Mouse (Mus musculus) intestine, embryonic 15.5 days (tissue): ENCODE measurements at regions not wholly inside any gene's neighbourhood (a gene's known extent, or its start where the extent isn't known, plus 50 kb on each side); places are given as distances from the start of the nearest gene placed in this dataset.
"Not testable (repeated sequence)": the region's sequence is repeated elsewhere in the genome, so short reads cannot be mapped to it uniquely, and the experiment has no call there.

ENCODE experiments used
- ATAC-seq: fragments of 200-750 bp; cut with Nextera tagmentation; 2 replicates; pipeline ENCODE4 v1.8.0; 2017; ENCODE audit warnings: moderate TSS enrichment, moderate library complexity
- H3K27ac ChIP-seq: fragments of 300-500 bp; sonication (generic); 2 replicates; pipeline ENCODE4 v1.5.1; 2015; ENCODE audit warnings: mild to moderate bottlenecking, inconsistent platforms
- H3K27me3 ChIP-seq: fragments of 300-500 bp; sonication (generic); replicated peaks from 2 replicates; pipeline ENCODE4 v1.6.1; 2015; ENCODE audit warnings: inconsistent platforms
- H3K36me3 ChIP-seq: fragments of 300-500 bp; sonication (generic); 2 replicates; pipeline ENCODE4 v1.6.1; 2015; ENCODE audit warnings: inconsistent platforms
- H3K4me1 ChIP-seq: fragments of 300-500 bp; sonication (generic); replicated peaks from 2 replicates; pipeline ENCODE4 v1.6.1; 2015; ENCODE audit warnings: inconsistent platforms
- H3K4me2 ChIP-seq: fragments of 300-500 bp; sonication (generic); replicated peaks from 2 replicates; pipeline ENCODE4 v1.6.1; 2015; ENCODE audit warnings: mild to moderate bottlenecking, inconsistent platforms
- H3K4me3 ChIP-seq: fragments of 300-500 bp; sonication (generic); replicated peaks from 2 replicates; pipeline ENCODE4 v1.5.1; 2015; ENCODE audit warnings: inconsistent platforms
- H3K9ac ChIP-seq: fragments of 300-500 bp; sonication (generic); 2 replicates; pipeline ENCODE4 v1.6.1; 2015; ENCODE audit warnings: inconsistent platforms
- H3K9me3 ChIP-seq: fragments of 300-500 bp; sonication (generic); 2 replicates; pipeline ENCODE4 v1.6.1; 2016; ENCODE audit warnings: inconsistent platforms
- WGBS: fragments of 180-500 bp; shearing (Covaris S2); methylation state at CpG from one replicate; pipeline ENCODE4 v1.1.7; 2015; 5-methylcytosine and 5-hydroxymethylcytosine counted together

DNA sequence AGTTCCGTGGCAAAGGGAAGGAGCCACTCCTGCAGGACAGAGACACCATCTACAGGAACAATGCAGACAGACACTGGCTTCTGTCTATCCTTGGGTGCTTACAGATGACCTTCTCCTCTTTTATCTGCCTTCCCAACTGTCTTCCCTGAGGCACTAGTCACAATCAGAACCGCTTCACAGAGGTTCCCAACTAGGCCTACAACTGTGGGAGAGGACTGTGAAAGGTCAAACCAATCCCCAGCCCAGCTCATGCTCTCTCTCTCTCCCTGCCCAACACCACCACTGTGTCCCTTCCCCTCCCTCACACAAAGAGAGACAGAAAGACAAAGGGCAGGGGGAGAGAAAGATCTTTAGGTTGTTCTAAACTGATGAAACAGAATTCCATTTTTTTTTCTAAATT is 61.3 kb downstream of the Tmem17 start:
- Histone ChIP-seq H3K4me3 (no peak overlapping the region), H3K9ac (no peak overlapping the region), H3K9me3 (no peaks in the 10 kb centered on the region), H3K36me3 (no peaks in the 10 kb centered on the region), H3K4me1 (no peaks in the 10 kb centered on the region), H3K4me2 (no peak overlapping the region), H3K27me3 (no peaks in the 10 kb centered on the region), H3K27ac (no peak overlapping the region)
- WGBS: 63% methylated on average over 2 of the region's 2 CpGs
- ATAC-seq: no peak

DNA sequence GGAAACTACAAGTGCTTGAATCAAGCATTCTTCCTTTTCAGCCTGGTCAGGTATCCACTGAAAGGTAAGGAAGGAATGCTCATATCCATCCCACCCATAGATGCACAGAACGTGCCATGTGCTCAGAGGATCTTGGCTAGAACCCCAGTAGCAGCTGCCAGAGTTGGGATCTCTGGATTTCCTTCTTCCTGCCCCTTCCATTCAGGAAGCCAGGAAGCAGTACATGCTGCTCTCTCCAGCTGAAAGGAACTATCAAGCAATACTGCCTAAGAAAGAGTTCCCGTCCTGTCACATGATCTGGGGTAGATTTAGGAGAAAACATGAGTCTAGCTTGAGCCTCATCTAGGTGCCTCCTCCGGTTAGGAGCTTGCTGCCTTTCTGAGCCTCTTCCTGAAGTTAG is 61.9 kb downstream of the Tmem17 start:
- Histone ChIP-seq H3K9ac (no peak overlapping the region), H3K27me3 (no peaks in the 10 kb centered on the region), H3K4me3 (no peak overlapping the region), H3K4me2 (no peak overlapping the region), H3K27ac (no peak overlapping the region), H3K36me3 (no peaks in the 10 kb centered on the region), H3K9me3 (no peaks in the 10 kb centered on the region), H3K4me1 (no peaks in the 10 kb centered on the region)
- 72% methylated on average over 3 of the region's 3 CpGs for WGBS
- ATAC-seq: no peak

- H3K4me3 ChIP-seq: no peak overlapping the region
- H3K27me3 ChIP-seq: no peaks in the 10 kb centered on the region
- 85% methylated on average over 2 of the region's 2 CpGs for WGBS
- H3K9me3 ChIP-seq: no peaks in the 10 kb centered on the region
- no peak overlapping the region for H3K4me2 ChIP-seq
- ATAC-seq: no peak
- no peaks in the 10 kb centered on the region for H3K4me1 ChIP-seq
- H3K9ac ChIP-seq: no peak overlapping the region
- no peak overlapping the region for H3K27ac ChIP-seq
- H3K36me3 ChIP-seq: no peaks in the 10 kb centered on the region
Measured at GRCm38 (mm10) chr11:22574506-22574905, 62.6 kb downstream of the Tmem17 start.

DNA sequence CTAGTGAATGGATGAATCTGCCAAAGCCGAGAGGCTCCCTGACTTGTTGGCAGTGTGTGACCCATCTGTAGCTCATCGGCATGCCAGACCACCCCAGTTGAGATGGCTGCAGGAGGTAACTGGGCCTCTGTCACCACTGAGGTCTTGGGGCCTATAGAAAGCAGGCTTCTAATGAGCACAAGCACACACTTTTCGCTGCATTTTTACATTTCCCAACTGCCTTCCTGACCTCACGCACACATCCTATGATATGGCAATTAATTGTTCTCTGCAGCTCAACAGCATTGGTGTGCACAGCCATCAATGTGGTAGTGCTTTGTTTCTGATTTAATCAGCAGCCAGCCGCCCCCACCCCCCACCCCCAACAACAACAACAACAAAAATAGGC is 72.2 kb downstream of the Tmem17 start:
- 32% methylated on average over 5 of the region's 5 CpGs for WGBS
- no peaks in the 10 kb centered on the region for H3K9me3 ChIP-seq
- ATAC-seq: peak; percentile 66
- H3K4me1 ChIP-seq: peaks cover 21% of the 10 kb centered on the region
- H3K9ac ChIP-seq: no peak overlapping the region
- no peaks in the 10 kb centered on the region for H3K27me3 ChIP-seq
- peak overlapping the region; percentile 71 for H3K27ac ChIP-seq
- no peaks in the 10 kb centered on the region for H3K36me3 ChIP-seq
- peak overlapping the region; percentile 44 for H3K4me2 ChIP-seq
- H3K4me3 ChIP-seq: no peak overlapping the region

- no peaks in the 10 kb centered on the region for H3K27me3 ChIP-seq
- peak; percentile 76 for ATAC-seq
- H3K9me3 ChIP-seq: no peaks in the 10 kb centered on the region
- H3K27ac ChIP-seq: peak overlapping the region; percentile 71
- H3K9ac ChIP-seq: peak overlapping the region; percentile 17; the same call in 1 of the 2 replicates
- H3K36me3 ChIP-seq: no peaks in the 10 kb centered on the region
- no peak overlapping the region for H3K4me3 ChIP-seq
- H3K4me1 ChIP-seq: peaks cover 21% of the 10 kb centered on the region
- H3K4me2 ChIP-seq: peak overlapping the region; percentile 44
- WGBS: 17% methylated on average over 14 of the region's 14 CpGs
Measured at GRCm38 (mm10) chr11:22584488-22585158, 72.7 kb downstream of the Tmem17 start.

GRCm38 (mm10) chr11:22587691-22588241 is 75.9 kb downstream of the Tmem17 start:
- ATAC-seq: peak; percentile 53
- Histone ChIP-seq H3K4me3 (no peak overlapping the region), H3K27ac (peak overlapping the region; percentile 74), H3K4me1 (peaks cover 21% of the 10 kb centered on the region), H3K36me3 (no peaks in the 10 kb centered on the region), H3K9ac (no peak overlapping the region), H3K4me2 (no peak overlapping the region), H3K9me3 (no peaks in the 10 kb centered on the region), H3K27me3 (no peaks in the 10 kb centered on the region)
- 40% methylated on average over 7 of the region's 7 CpGs for WGBS

DNA sequence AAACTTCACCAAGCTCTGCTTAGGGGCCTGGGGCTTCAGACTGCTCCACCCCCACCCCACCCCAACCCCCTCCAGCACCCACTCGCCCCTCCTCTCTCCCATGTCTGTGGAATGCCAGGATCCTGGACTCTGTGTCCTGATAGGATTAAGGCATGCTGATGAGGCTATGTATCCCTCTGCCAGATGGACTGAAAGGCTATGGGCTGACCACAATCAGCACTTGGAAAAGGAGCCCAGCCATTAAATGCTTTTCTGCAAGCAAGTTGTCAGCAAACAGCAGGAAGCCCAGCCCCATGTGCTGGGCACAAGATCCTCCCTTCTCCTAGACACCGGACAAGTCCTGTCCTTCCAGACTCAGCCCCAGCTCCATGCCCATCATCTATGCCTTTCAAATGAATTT is 76.7 kb downstream of the Tmem17 start:
- no peak overlapping the region for H3K4me2 ChIP-seq
- no peaks in the 10 kb centered on the region for H3K27me3 ChIP-seq
- H3K9me3 ChIP-seq: no peaks in the 10 kb centered on the region
- no peak overlapping the region for H3K4me3 ChIP-seq
- H3K27ac ChIP-seq: peak overlapping the region; percentile 74
- H3K4me1 ChIP-seq: peaks cover 21% of the 10 kb centered on the region
- ATAC-seq: no peak
- no peak overlapping the region for H3K9ac ChIP-seq
- H3K36me3 ChIP-seq: no peaks in the 10 kb centered on the region
- 53% methylated on average over 2 of the region's 2 CpGs for WGBS

GRCm38 (mm10) chr11:22589901-22590300 is 78.0 kb downstream of the Tmem17 start:
- no peaks in the 10 kb centered on the region for H3K27me3 ChIP-seq
- 60% methylated on average over 2 of the region's 2 CpGs for WGBS
- ATAC-seq: no peak

GRCm38 (mm10) chr11:22591050-22591449 is 79.2 kb downstream of the Tmem17 start:
- not testable (repeated sequence) for H3K27ac ChIP-seq, H3K4me2 ChIP-seq, H3K27me3 ChIP-seq, ATAC-seq, H3K9me3 ChIP-seq, H3K4me3 ChIP-seq, H3K9ac ChIP-seq, H3K36me3 ChIP-seq
- WGBS: 88% methylated on average over 14 of the region's 14 CpGs
- peaks cover 15% of the 10 kb centered on the region for H3K4me1 ChIP-seq

More at GRCm38 (mm10) chr11:22589901-22590300, 78.0 kb downstream of the Tmem17 start:
- Histone ChIP-seq H3K36me3 (no peaks in the 10 kb centered on the region), H3K9me3 (no peaks in the 10 kb centered on the region), H3K4me1 (peaks cover 16% of the 10 kb centered on the region), H3K4me2 (no peak overlapping the region), H3K9ac (no peak overlapping the region), H3K27ac (no peak overlapping the region), H3K4me3 (no peak overlapping the region)

DNA sequence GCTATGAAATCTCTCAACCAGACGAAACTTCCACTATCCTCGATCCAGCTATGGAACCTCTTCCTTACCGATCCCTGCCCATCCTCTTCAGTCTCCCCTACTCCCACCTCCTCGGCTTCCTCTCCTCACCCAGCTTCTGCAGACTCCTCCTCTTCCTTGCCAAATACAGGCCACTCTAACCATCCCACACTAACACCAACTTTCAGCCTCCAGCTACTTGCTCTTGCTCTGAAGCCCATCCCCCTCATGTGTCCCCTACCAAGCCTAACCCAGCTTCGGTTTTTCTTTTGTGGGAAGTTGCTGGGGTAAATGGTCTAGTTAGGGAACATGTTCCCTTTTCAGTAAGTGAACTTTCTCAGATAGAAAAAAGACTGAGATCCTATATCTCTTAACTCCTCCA is 80.8 kb downstream of the Tmem17 start:
- Histone ChIP-seq H3K4me1 (peaks cover 7% of the 10 kb centered on the region), H3K36me3 (no peaks in the 10 kb centered on the region), H3K4me3 (no peak overlapping the region), H3K27ac (no peak overlapping the region), H3K9me3 (no peaks in the 10 kb centered on the region), H3K4me2 (no peak overlapping the region), H3K27me3 (no peaks in the 10 kb centered on the region), H3K9ac (no peak overlapping the region)
- 83% methylated on average over 5 of the region's 5 CpGs for WGBS
- ATAC-seq: no peak

- WGBS: 89% methylated on average over 8 of the region's 8 CpGs
- H3K27me3 ChIP-seq: no peaks in the 10 kb centered on the region
- H3K4me2 ChIP-seq: no peak overlapping the region
- H3K4me3 ChIP-seq: no peak overlapping the region
- H3K27ac ChIP-seq: no peak overlapping the region
- ATAC-seq: no peak
- no peaks in the 10 kb centered on the region for H3K4me1 ChIP-seq
- no peak overlapping the region for H3K9ac ChIP-seq
- no peaks in the 10 kb centered on the region for H3K36me3 ChIP-seq
- no peaks in the 10 kb centered on the region for H3K9me3 ChIP-seq
Measured at GRCm38 (mm10) chr11:22596076-22596804, 84.4 kb downstream of the Tmem17 start.

DNA sequence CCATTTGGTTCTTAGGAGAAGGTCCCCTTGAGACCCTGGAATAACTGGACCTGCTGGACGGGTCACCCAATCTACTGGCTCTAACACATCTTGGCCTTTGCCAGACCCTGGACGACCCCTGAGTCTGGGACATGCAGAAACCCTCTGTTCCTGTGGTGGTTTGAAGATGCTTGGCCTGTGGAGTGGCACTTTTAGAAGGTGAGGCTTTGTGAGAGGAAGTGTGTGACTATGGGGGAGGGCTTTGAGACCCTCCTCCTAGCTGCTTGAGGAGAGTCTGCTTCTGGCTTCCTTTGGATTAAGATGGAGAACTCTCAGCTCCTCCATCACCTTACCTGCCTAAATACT is 84.9 kb downstream of the Tmem17 start:
- ATAC-seq: no peak
- no peak overlapping the region for H3K4me2 ChIP-seq

GRCm38 (mm10) chr11:22600370-22600769 is 88.5 kb downstream of the Tmem17 start:
- no peaks in the 10 kb centered on the region for H3K4me1 ChIP-seq
- no peak overlapping the region for H3K27ac ChIP-seq
- H3K27me3 ChIP-seq: no peaks in the 10 kb centered on the region
- H3K4me2 ChIP-seq: no peak overlapping the region
- WGBS: 65% methylated on average over 7 of the region's 7 CpGs
- H3K9me3 ChIP-seq: no peaks in the 10 kb centered on the region
- H3K4me3 ChIP-seq: no peak overlapping the region
- no peak for ATAC-seq
- H3K36me3 ChIP-seq: no peaks in the 10 kb centered on the region
- H3K9ac ChIP-seq: no peak overlapping the region

More for the DNA sequence above, 84.9 kb downstream of the Tmem17 start:
- H3K9me3 ChIP-seq: no peaks in the 10 kb centered on the region
- H3K4me1 ChIP-seq: no peaks in the 10 kb centered on the region
- H3K4me3 ChIP-seq: no peak overlapping the region
- H3K9ac ChIP-seq: no peak overlapping the region
- no peaks in the 10 kb centered on the region for H3K27me3 ChIP-seq
- H3K27ac ChIP-seq: no peak overlapping the region
- no peaks in the 10 kb centered on the region for H3K36me3 ChIP-seq
- WGBS: 88% methylated on average over 2 of the region's 2 CpGs
